Mouse (Mus musculus) thymus, postnatal 4 days (tissue): ENCODE results near the gene Fam163a.

ENCODE experiments used
- DNase-seq: peaks from one replicate; pipeline ENCODE4 v3.0.0; 2021

Gene Fam163a

DNA sequence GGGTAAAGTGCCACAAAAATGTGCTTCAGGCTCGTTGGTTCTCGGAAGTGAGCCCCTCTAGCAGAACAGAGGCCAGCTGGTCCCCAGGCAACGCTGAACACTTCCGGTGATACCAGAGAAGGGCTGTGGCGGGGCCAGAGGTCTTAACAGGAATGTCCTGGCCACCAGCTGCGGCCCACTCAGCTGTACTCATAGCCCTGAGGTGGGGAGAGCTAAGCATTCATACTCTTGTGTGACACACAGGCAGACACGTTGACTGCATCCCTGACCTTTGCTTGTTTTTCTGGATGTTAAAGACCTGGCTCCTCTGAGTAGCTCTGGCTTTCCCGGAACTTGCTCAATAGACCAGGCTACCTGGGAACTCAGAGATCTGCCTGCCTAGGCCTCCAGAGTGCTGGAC lies 130.3 kb downstream of the Fam163a start:
- DNase-seq, result no peak

- DNase-seq, result no peak
These were observed 131.5 kb downstream of the Fam163a start for GRCm38 (mm10) chr1:156073169-156073821.

GRCm38 (mm10) chr1:156070106-156070505 lies 134.7 kb downstream of the Fam163a start:
- no peak for DNase-seq

DNA sequence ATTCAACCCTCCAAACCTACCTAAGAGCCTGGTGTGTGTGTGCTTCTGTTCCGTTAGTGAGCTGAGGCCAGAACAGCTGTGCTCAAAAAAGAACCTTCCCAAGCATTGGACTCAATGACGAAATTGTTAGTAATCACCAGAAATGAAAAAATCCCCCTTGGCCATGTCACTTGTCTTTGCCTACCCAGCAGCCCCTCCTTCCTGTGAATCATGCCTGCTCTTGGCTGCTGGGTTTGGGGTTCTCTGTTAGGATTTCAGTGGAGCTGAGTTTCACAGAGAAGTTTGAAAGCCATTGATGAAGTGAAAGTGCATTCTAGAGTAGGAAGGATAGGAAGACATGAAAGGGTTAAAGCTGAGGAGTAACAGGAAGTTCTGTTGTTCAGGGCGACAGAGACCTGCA lies 138.7 kb downstream of the Fam163a start:
- DNase-seq, result no peak

DNA sequence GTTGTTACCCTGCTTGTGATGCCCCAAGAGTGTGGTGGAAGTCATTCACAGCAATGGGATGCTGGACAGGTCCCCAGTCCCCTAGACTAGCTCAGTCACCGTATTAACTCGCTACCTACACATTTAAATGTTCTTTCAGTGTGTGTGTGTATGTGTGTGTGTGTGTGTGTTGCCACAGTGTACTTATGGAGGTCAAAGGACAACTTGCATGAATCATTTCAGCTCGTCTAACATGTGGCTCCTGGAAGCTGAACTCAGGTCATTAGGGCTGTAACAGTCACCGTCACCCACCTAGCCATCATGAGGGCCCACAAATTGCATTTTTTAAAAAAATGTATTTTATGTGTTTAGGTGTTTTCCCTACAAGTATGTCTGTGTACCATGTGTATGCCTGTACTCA lies 142.6 kb downstream of the Fam163a start:
- no peak for DNase-seq

DNA sequence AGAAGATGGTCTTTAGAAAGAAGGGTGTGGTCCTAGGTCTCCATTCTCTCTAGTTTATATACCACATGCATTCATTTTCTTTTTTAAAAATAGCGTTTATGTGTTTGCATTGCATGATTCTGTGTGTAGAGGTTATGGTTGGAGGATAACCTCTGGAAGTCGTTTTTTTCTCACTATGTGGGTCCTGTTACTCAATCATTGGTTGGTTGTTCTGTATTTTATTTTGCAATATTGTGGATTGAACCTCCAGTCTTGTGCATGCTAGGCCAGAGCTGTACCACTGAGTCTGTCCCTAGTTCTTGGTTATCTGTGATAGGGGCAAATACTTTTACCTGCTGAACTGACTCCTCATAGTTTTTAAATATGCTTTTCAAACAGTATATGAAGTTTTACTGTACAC lies 146.6 kb downstream of the Fam163a start:
- no peak for DNase-seq

DNA sequence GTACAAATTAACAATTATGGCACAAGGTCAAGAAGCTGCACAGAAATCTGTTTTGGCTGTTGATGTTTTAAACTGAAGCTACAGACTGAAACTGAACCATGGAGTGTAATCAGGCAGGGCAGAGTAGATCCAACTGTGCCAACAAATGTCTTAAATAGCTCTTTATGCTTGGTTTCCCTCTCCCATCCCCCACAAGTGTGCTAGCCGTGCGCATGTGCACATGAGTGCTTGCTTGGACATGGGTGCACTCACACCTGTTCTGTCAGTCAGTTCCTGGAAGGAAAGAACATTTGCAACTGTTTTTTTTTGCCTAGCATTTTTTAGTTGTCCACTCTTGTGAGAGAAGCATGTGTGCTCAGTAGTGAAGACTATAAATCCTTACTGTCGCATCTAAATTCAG lies 158.1 kb downstream of the Fam163a start:
- no peak for DNase-seq

DNA sequence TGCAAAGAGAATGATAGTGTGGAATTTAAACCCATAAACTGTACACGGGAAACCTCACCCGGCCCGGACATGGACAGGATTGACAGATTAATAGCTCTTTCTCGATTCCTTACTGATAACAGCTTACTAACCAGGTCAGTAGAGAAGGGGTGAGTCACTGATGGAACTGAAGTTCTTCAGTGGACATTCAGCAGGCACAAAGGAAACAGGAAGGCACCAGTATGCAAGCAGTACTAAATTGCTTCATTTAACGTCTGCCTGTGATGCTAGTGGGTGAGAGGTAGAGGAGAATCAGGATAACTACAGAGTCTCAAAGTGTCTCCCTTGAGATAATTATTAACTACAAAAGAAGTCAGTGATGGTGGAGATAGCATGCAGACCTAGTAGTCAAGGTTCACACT lies 160.6 kb downstream of the Fam163a start:
- no peak for DNase-seq

- DNase-seq, result peak; percentile 68
These were observed 161.8 kb downstream of the Fam163a start for GRCm38 (mm10) chr1:156043027-156043426.

- no peak for DNase-seq
These were observed 162.3 kb downstream of the Fam163a start for GRCm38 (mm10) chr1:156042481-156042880.

DNA sequence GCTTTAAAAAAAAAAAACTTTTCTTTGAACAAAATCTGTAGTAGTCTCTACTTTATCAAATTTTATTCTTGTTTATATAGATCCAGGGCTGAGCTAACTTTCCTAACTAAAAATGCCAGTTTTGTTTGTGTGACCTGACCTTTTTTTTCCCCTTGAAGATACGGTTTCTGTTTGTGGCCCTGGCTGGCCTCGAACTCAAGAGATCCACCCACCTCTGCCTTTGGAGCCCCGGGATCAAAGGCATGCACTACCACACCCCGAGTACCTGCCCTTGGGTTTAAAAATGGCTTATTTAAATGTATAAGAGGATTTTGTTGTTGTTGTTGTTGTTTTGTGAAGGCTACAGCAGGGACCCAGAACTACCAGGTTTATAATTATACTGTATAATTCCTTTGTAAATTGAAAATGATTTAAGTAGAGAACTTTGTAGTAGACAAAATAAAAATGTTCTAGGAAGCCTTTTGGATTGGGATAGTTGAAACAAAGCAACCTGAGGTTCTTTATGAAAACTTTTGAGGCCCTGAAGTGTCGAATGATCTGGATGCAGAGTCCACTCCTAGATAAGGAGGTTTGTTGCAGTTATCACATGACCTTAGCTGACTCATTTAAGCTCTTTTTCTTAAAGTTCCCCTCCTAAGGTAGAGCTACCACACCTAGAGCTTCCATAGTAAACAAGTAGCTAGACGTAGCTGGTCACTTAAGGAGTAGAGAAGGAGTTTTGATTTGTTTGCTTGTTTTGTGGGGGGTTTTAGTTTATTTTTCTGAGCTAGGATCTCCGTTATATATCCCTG lies 163.2 kb downstream of the Fam163a start:
- no peak for DNase-seq

GRCm38 (mm10) chr1:156040731-156041401 lies 164.0 kb downstream of the Fam163a start:
- peak; percentile 91 for DNase-seq

- DNase-seq, result peak; percentile 59
These were observed 164.8 kb downstream of the Fam163a start for GRCm38 (mm10) chr1:156039989-156040388.

- DNase-seq, result peak; percentile 52
These were observed 167.7 kb downstream of the Fam163a start for GRCm38 (mm10) chr1:156037144-156037583.

DNA sequence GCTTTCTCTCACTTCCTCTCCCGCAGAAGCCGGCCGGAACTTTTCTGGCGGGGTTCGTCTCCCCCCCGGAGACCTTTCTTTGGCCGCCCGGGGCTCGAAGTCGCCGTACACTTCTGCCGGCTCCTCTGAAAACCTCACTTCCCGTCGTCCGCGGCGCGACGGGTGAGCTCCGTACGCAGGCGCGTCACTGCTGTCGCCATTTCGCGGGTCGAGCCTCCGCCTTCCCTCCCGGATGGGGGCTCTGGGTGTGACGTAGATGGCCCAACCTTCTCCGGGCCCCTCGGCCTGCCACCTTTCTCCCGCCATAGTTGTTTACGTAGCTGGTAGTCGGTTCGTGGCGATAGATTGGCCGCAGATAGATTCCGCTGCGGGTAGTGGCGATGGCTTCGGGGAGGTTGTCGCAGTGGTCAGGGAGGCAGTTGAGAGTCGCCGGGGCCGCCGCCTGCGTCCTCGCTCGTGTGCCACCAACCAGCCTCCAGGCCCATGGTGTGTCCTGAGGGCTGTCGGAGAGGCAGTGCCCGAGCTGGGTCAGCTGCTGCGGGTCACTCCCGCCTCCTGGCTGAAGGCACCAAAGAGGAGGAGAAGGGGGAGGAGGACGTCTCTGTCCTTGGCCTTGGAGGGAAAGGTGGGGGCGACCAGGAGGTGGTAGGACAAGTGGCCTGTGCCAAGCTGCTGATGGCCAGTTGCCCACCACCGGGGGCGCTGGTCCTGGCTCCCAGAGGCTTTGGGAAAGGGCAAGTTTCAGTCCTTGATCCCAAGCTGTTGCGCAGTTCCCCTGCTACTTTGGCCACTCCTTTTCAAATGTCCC lies 168.7 kb downstream of the Fam163a start, which contains the start of gene Tor1aip1:
Gene Tor1aip1, minus strand, starts transcription at position 551 of the 808 bp plus-strand sequence.
- peak; percentile 96 for DNase-seq

GRCm38 (mm10) chr1:156035269-156035929 lies 169.4 kb downstream of the Fam163a start, which contains the start of gene Tor1aip2:
TSS of gene Tor1aip2 (plus strand) at chr1:156035403.
- DNase-seq, result no peak

DNA sequence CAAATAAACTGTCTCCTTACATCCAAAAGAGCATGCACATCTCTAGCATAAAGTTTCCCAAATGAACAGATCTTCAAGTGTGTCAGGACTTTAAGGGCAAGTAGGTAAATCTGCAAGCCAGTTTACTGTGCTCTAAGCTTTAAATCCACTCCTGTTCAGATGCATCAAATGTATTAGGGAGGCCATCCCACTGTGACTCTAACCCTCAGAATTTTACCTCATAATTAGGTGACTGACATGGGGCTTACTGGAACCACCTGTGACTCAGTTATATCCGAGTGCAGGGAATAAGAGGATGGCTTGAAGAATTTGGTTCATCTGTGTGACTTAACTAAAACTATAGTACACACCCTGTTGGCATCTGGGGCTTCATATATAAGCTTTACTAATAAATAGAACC lies 170.2 kb downstream of the Fam163a start:
- no peak for DNase-seq

DNA sequence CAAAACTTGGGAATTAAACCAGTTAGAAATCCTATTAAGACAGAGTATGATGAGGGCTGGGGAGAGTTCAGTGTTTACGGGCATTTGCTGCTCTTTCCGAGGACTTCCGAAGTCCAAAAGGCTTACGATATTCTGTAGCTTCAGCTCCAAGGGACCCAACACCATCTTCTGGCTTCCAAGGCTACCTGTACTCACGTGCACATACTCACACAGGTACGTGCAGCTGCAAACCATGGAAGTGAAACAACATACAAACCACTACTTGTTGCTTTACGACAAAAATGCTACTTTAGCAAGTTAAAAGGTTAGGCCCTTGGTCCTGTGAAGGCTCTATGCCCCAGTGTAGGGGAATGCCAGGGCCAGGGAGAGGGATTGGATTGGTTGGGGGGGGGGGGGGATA lies 170.9 kb downstream of the Fam163a start:
- DNase-seq, result no peak

GRCm38 (mm10) chr1:156028340-156028975 lies 176.4 kb downstream of the Fam163a start:
- DNase-seq, result no peak

GRCm38 (mm10) chr1:156027849-156028248 lies 177.0 kb downstream of the Fam163a start:
- DNase-seq, result no peak
